Mouse (Mus musculus): ENCODE results near the gene Nup107.
"Not testable (repeated sequence)": the region's sequence is repeated elsewhere in the genome, so short reads cannot be mapped to it uniquely, and the experiment has no call there.

The Nup107 gene

GRCm38 (mm10) chr10:117763588-117764190 is 28.8 kb downstream of the Nup107 start:
- no peak for DNase-seq

- DNase-seq = no peak
These were observed 29.5 kb downstream of the Nup107 start for GRCm38 (mm10) chr10:117762966-117763365.

DNA sequence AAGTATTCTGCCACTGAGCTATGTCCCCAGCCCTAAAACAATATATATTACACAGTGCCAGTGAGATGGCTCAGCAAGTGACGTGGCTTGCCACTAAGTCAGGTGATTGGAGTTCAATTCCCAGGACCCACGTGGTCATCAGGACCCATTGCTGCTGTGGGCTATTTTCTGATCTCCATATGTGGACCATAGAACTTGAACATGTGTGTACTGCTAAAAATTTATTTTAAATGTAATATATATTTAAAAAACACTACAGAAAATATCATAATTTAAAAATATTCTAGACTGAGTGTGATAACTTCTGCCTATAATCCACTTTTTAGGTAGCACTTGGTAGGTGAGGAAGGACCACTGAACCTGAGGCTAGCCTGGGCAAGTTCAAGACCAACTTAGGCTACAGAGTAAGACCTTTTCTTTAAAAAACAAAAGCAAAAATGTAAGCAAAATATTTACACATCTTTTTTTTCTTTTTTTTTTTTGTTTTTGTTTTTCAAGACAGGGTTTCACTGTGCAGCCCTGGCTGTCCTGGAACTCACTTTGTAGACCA is 30.1 kb downstream of the Nup107 start:
- no peak for DNase-seq

- no peak for DNase-seq
These were observed 31.0 kb downstream of the Nup107 start for GRCm38 (mm10) chr10:117761551-117761950.

GRCm38 (mm10) chr10:117760831-117761335 is 31.6 kb downstream of the Nup107 start:
- DNase-seq = no peak

GRCm38 (mm10) chr10:117759844-117760630 is 32.5 kb downstream of the Nup107 start:
- no peak for DNase-seq

DNA sequence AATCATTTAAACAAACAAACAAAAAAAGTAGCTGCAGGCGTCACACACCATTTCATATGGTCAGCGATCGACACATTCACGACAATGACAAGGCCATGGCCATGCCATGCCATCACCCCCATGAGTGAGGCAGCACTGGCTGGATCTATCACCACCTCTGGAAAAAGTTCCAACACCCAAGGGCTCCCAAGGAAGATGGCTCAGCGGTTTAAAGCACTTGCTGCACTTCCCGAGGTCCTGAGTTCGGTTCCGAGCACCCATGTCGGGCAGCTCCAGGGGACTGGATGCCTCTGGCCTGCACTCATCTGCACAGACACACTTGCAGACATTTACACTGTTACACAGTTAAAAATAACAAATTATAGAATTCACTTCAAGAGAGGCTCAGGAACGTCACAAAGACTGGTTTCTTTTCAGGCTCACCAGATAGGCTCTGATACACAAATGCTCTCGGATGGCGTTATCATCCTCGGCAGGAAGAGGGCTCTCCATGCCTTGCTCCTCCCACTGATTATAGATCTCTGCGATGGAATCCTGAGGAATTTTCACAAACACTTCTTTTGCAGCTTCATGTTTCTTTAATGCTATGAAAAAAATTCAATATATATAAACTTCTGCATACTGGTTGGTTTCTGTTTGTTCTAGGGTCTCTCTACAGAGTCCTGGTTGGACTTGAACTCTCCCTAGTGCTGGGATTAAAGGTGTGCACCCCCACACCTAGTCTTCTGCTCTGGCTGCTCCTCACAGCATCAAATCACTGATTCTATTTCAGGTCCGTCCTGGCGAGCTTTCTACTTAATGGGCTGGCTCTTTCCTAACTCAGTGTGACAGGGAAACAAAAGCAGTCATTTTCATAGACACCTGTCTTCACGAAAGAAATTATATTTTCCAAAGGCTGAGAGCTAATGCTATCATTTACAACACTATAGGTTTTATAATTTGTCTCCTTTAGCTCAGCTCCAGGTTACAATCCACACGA is 33.5 kb downstream of the Nup107 start:
- DNase-seq = no peak

GRCm38 (mm10) chr10:117758344-117758743 is 34.2 kb downstream of the Nup107 start:
- DNase-seq = not testable (repeated sequence)

GRCm38 (mm10) chr10:117757796-117758342 is 34.6 kb downstream of the Nup107 start:
- no peak for DNase-seq

GRCm38 (mm10) chr10:117757259-117757658 is 35.2 kb downstream of the Nup107 start:
- no peak for DNase-seq

DNA sequence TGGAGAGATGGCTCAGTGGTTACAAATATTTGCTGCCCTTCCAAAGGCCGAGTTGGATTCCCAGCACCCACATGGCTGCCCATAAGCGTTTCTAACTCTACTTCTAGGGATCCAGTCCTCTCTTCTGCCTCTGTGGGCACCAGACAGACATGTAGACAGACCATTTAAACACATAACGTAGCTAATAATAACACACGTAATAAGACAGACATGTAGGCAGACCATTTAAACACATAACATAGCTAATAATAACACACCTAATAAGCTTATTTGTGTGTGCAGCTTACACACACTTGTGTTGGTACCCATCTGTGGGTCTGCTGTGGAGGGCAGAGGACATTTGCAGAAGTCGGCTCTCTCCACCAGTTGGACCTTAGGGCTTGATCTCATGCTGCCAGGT is 35.7 kb downstream of the Nup107 start:
- no peak for DNase-seq

DNA sequence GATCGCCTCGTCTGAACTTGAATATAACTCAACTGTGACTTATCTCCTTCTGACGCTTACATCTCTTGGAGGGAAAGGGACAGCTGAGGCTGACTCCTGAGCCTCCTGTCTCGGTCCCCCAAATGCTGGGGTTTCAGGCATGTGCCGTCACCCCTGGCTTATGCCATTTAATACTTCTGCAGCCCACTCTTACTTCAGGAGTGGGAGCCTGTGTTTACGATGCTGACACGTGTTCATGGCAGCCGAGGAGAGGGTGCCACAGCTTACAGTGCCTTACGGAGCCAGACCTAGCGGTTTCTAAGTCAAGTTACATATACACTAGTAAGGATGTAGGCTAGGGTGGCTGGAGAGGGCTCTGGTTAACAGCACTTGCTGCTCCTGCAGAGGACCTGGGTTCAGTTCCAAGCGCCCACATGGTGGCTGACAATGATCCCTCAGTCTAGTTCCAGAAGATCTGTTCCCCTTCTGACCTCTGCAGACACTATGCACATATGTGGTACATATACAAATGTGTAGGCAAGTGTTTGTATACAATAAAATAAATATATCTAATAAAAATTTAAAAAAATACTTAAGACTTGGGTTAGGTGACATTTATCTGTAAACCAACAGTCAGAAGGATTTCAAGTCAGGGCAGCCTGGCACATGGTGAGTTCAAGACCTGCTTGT is 36.6 kb downstream of the Nup107 start:
- no peak for DNase-seq

DNA sequence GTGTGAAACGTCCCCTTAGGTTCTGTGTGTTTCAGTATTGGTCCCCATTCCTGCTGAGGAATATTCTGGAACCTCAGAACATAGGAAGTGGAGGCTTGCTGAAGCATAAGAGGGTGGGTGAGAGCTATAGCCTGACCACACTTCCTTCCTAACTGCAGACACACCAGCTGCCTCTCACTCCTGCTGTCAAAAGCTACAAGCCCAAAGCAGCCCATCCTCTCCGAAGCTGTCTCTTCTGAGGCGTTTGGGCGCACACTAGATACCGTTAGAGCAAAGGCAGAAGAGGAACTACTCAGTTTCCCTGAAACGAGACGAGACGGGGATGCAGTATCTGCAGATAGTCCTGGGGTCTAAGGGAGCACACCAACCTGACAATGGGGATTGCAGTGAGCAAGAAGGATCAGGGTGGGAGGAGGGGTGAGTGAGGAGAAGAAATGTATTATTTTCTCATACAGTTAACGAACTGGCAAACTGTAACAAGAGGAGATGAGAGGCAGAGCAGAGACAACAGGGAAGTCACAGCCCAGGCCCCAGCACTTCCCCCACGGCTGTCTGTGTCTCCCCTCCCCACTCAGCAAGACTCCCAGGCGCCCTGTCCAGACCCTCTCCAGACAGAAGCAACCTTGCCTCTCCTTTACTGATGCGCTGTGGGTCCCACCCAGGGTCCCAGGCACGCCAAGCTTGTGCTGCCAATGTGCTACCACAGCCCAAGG is 37.3 kb downstream of the Nup107 start:
- DNase-seq = no peak

GRCm38 (mm10) chr10:117754609-117754940 is 37.9 kb downstream of the Nup107 start:
- DNase-seq = no peak

DNA sequence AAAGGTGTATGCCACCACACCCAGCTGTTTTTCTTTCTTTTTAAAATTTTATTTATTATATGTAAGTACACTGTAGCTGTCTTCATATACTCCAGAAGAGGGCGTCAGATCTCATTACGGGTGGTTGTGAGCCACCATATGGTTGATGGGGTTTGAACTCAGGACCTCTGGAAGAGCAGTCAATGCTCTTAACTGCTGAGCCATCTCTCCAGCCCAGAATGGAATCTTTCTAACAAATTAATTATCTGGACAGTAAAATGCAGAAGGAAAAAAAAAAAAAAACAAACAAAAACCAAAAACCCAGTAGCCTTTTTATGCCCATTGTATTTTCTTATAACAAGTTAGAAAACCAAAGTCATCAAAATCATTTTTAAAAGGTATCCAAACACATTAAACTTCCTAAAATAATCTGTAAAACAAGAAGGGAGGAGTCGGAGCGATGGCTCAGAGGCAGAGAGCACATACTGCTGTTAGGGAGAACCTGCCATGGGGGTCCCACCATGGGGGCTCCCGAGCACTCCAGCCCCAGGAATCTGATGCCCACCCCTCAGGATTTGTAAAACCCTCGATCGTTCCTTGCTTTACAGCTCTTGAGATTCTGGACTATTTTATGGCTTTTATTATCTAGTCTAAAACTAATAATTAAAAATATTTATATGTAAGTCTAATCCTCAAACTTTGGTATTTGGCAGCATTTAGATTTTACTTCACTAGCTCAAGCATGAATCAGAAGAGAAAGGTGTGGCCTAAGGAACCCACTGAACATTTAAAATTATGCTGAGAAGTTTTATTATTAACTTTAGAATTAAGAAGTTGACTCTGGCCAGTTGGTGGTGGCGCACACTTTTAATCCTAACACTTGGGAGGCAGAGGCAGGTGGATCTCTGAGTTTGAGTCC is 38.5 kb downstream of the Nup107 start:
- no peak for DNase-seq

GRCm38 (mm10) chr10:117752851-117753647 is 39.5 kb downstream of the Nup107 start:
- DNase-seq = no peak

- no peak for DNase-seq
These were observed 40.1 kb downstream of the Nup107 start for GRCm38 (mm10) chr10:117752304-117752821.

GRCm38 (mm10) chr10:117751744-117752143 is 40.8 kb downstream of the Nup107 start:
- DNase-seq = no peak

DNA sequence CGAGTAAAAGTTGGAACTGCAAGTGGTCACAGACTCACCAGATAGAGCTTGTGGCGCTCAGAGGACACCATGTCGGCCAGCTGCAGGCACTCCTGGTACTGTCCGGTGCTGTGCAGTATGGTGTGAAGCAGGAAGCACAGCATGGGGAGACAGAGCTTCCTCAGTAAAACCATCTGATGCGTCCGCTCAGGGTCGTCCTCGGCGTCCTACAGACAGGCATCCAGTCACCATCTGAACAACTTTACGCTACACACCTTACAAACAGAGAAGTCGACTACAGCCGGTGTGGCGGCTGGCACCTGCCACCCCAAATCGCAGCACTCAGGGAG is 41.3 kb downstream of the Nup107 start:
- DNase-seq = no peak

Measured in kidney, postnatal 4 days (tissue).